Mouse (Mus musculus): ENCODE measurements at regions not wholly inside any gene's neighbourhood (a gene's known extent, or its start where the extent isn't known, plus 50 kb on each side); places are given as distances from the start of the nearest gene placed in this dataset.
"Not testable (repeated sequence)": the region's sequence is repeated elsewhere in the genome, so short reads cannot be mapped to it uniquely, and the experiment has no call there.

GRCm38 (mm10) chr3:59539893-59540292 lies 189.7 kb upstream of the Gm5538 start:
- not testable (repeated sequence) for TF ChIP-seq CTCF, EP300 (IDR thresholded peaks at IDR 0.05; ENCODE audit: low read depth)
